Mouse (Mus musculus) spleen, postnatal 14 days (tissue): Measurements from ENCODE around the gene Stk33.
"Not testable (repeated sequence)": the region's sequence is repeated elsewhere in the genome, so short reads cannot be mapped to it uniquely, and the experiment has no call there.

ENCODE experiments used
- DNase-seq, 2 experiments: peaks; one replicate each; pipeline ENCODE4 v3.0.0; 2021 to 2022; ENCODE audit warnings: low spot score in 2 of 2

The Stk33 gene

GRCm38 (mm10) chr7:109438781-109439591, at the start of gene Stk33:
Gene Stk33, minus strand, starts transcription at chr7:109439081.
- DNase-seq = no peak

- no peak for DNase-seq
These were observed 45.3 kb upstream of the Stk33 start for GRCm38 (mm10) chr7:109484221-109484620.

GRCm38 (mm10) chr7:109480765-109481197, 41.9 kb upstream of the Stk33 start:
- no peak for DNase-seq

- DNase-seq = no peak
These were observed 39.0 kb upstream of the Stk33 start for GRCm38 (mm10) chr7:109477926-109478325.

GRCm38 (mm10) chr7:109470700-109471099, 31.8 kb upstream of the Stk33 start:
- DNase-seq = no peak

- DNase-seq = no peak
These were observed 29.4 kb upstream of the Stk33 start for GRCm38 (mm10) chr7:109468262-109468701.

- DNase-seq = no peak
These were observed 28.7 kb upstream of the Stk33 start for GRCm38 (mm10) chr7:109467591-109467990.

GRCm38 (mm10) chr7:109460698-109461097, 21.8 kb upstream of the Stk33 start:
- no peak for DNase-seq

- no peak for DNase-seq
These were observed 17.7 kb upstream of the Stk33 start for GRCm38 (mm10) chr7:109456563-109456962.

- DNase-seq = no peak
These were observed 16.9 kb upstream of the Stk33 start for GRCm38 (mm10) chr7:109455748-109456147.

GRCm38 (mm10) chr7:109454856-109455255, 16.0 kb upstream of the Stk33 start:
- DNase-seq = no peak

- DNase-seq = no peak
These were observed 9.2 kb upstream of the Stk33 start for GRCm38 (mm10) chr7:109448060-109448459.

- DNase-seq = no peak
These were observed 6.1 kb upstream of the Stk33 start for GRCm38 (mm10) chr7:109445012-109445411.

- DNase-seq = no peak
These were observed 3.9 kb upstream of the Stk33 start for GRCm38 (mm10) chr7:109442739-109443138.

GRCm38 (mm10) chr7:109440697-109441269, 1.9 kb upstream of the Stk33 start:
- no peak for DNase-seq

- no peak for DNase-seq
These were observed 14.3 kb downstream of the Stk33 start for GRCm38 (mm10) chr7:109424422-109425159.

GRCm38 (mm10) chr7:109422803-109423202, 16.1 kb downstream of the Stk33 start:
- DNase-seq = no peak

GRCm38 (mm10) chr7:109405491-109405890, 33.4 kb downstream of the Stk33 start:
- DNase-seq = no peak

GRCm38 (mm10) chr7:109399299-109399698, 39.6 kb downstream of the Stk33 start:
- DNase-seq = no peak

- no peak for DNase-seq
These were observed 57.8 kb downstream of the Stk33 start for GRCm38 (mm10) chr7:109381131-109381530.

- DNase-seq = not testable (repeated sequence)
These were observed 65.3 kb downstream of the Stk33 start for GRCm38 (mm10) chr7:109373556-109373955.

GRCm38 (mm10) chr7:109358435-109359187, 80.3 kb downstream of the Stk33 start:
- no peak for DNase-seq
